Mouse (Mus musculus): ENCODE measurements around the gene Trim7. TPM values are rescaled to one million over a fixed set of nuclear protein-coding genes. Genes with fewer than 3 reads are reported as not detected.
A peak's percentile ranks its signal among the peaks of the same experiment; 100 is the strongest.
"Not testable (repeated sequence)": the region's sequence is repeated elsewhere in the genome, so short reads cannot be mapped to it uniquely, and the experiment has no call there.

Gene Trim7
- polyA plus RNA-seq, 1 experiment from 2014 or later = 0.51 TPM

DNA sequence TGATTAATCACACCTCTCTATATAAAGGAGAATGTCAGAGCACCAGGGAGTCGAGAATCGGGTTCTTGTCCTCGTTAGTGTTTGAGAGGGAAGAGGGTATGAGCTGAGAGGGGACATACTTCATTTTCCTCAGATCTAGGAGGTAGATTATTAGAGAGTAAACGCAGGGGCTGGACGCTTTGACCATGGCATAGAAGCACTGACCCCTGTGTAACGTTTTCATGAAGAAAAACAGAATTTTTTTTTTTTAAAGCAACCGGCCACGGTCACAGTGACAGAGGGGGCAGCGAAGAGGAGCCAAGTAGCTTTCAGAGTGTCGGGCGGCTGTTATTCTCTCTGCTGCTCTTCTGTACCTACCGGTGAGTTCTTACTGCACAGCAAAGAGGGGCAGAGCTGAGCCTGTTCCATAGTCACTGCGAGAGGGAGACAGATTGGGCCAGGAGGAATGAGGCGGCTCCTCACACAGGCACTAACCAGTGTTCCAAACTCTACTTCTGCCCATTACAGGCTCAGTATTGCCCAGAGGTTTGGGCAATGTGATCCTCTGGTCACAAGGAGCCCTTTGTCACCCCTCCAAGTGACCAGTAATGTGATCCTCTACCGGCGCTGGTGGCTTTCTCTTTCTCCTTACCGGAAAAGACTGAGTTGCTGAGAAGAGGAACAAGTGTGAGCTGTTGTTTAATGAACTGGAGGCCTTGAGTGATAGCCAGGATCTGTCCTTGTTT lies 46.0 kb downstream of the Trim7 start:
- DNase-seq (ENCODE audit: low spot score) = no peak
- peaks cover 3% of the 10 kb centered on the region; the same call in 1 of the 2 replicates for H3K4me1 ChIP-seq (replicated peaks; ENCODE audit: control insufficient read depth, insufficient read depth, low read length)
- WGBS = 11% methylated on average over 17 of the region's 17 CpGs
- no peaks in the 10 kb centered on the region for H3K36me3 ChIP-seq (ENCODE audit: control insufficient read depth, insufficient read depth, low read length)
- peak overlapping the region; percentile 62; the same call in 1 of the 2 replicates for H3K9ac ChIP-seq (ENCODE audit: low read length)
- no peaks in the 10 kb centered on the region for H3K9me3 ChIP-seq (ENCODE audit: control insufficient read depth, low read length)
- peak overlapping the region; percentile 65 for H3K4me2 ChIP-seq (ENCODE audit: low read depth, low read length, severe bottlenecking)
- ATAC-seq (replicated peaks; ENCODE audit: low FRiP score) = no peak
- H3K27ac ChIP-seq (ENCODE audit: low read depth, low read length) = no peak overlapping the region
- peak overlapping the region; percentile 36 for H3K4me3 ChIP-seq (ENCODE audit: low read depth, low read length)
- no peaks in the 10 kb centered on the region for H3K27me3 ChIP-seq (ENCODE audit: control insufficient read depth, insufficient read depth, low read length)

DNA sequence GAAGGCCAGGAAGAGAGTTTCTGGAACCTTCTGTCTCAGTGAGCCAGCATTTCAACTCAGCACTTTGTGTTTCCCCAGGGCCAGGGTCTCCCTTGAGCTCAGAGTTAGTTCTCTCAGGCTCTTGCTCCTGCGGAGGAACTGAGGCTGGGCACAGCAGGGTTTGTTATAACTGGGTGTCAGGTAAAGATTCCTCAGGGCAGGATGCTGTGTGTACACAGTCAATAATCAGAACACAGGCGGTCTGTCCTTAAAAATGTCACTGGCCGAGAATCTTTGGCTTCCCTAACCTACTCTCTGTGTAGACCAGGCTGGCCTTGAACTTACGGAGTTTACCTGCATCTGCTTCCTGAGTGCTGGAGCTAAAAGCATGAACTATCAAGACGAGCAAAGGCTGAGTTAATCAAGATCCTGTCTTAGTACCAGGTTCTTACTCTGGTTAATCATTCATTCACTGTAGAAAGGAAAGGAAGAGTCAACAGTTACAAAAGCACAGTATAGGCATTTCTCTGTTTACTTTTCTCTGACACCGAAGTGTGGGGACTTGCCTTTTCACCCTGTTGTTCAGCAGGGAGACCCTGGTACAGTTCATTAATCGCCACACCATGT lies 46.9 kb downstream of the Trim7 start:
- H3K36me3 ChIP-seq (ENCODE audit: control insufficient read depth, insufficient read depth, low read length) = no peaks in the 10 kb centered on the region
- no peak overlapping the region for H3K27ac ChIP-seq (ENCODE audit: low read depth, low read length)
- H3K4me2 ChIP-seq (ENCODE audit: low read depth, low read length, severe bottlenecking) = no peak overlapping the region
- H3K9ac ChIP-seq (ENCODE audit: low read length) = no peak overlapping the region
- peaks cover 3% of the 10 kb centered on the region; the same call in 1 of the 2 replicates for H3K4me1 ChIP-seq (replicated peaks; ENCODE audit: control insufficient read depth, insufficient read depth, low read length)
- H3K27me3 ChIP-seq (ENCODE audit: control insufficient read depth, insufficient read depth, low read length) = no peaks in the 10 kb centered on the region
- H3K9me3 ChIP-seq (ENCODE audit: control insufficient read depth, low read length) = no peaks in the 10 kb centered on the region
- ATAC-seq (replicated peaks; ENCODE audit: low FRiP score) = no peak
- no peak overlapping the region for H3K4me3 ChIP-seq (ENCODE audit: low read depth, low read length)
- whole genome bisulfite sequencing = 80% methylated on average over 7 of the region's 7 CpGs
- DNase-seq (ENCODE audit: low spot score) = no peak

- WGBS = 74% methylated on average over 10 of the region's 10 CpGs
These were observed 47.8 kb downstream of the Trim7 start for GRCm38 (mm10) chr11:48873591-48874290.

DNA sequence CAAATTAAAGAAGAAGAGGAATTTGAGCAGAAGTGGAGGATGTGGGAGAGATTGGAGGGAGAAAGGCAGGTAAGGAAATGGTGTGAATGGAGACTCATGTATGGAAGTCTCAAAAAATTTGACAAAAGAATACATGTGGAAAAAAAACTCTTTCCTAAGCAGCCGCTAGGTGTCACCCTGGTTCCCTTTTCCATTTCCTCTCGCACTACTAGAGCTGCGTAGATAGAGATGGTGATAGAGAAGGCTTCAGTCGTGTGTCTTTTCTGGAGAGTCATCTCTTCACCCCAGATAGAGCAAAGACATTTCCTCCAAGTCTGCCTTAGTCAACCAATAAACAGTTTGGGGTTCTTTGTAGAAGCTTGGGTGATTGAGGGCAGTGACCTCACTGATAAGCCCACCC lies 48.5 kb downstream of the Trim7 start:
- ATAC-seq (replicated peaks; ENCODE audit: low FRiP score) (0 out of 2 replicates have a peak, but pooled peaks have one; percentile 54), DNase-seq (ENCODE audit: low spot score) (peak; percentile 69)
- H3K27me3 ChIP-seq (ENCODE audit: control insufficient read depth, insufficient read depth, low read length) = no peaks in the 10 kb centered on the region
- no peaks in the 10 kb centered on the region for H3K9me3 ChIP-seq (ENCODE audit: control insufficient read depth, low read length)
- WGBS = 0% methylated on average over 4 of the region's 4 CpGs
- H3K27ac ChIP-seq (ENCODE audit: low read depth, low read length) = no peak overlapping the region
- H3K4me2 ChIP-seq (ENCODE audit: low read depth, low read length, severe bottlenecking) = no peak overlapping the region
- no peak overlapping the region for H3K4me3 ChIP-seq (ENCODE audit: low read depth, low read length)
- H3K9ac ChIP-seq (ENCODE audit: low read length) = no peak overlapping the region
- no peaks in the 10 kb centered on the region for H3K36me3 ChIP-seq (ENCODE audit: control insufficient read depth, insufficient read depth, low read length)
- peaks cover 3% of the 10 kb centered on the region; the same call in 1 of the 2 replicates for H3K4me1 ChIP-seq (replicated peaks; ENCODE audit: control insufficient read depth, insufficient read depth, low read length)

More at GRCm38 (mm10) chr11:48873591-48874290, 47.8 kb downstream of the Trim7 start:
- H3K4me1 ChIP-seq (replicated peaks; ENCODE audit: control insufficient read depth, insufficient read depth, low read length) = peaks cover 3% of the 10 kb centered on the region; the same call in 1 of the 2 replicates
- H3K9me3 ChIP-seq (ENCODE audit: control insufficient read depth, low read length) = no peaks in the 10 kb centered on the region
- no peak overlapping the region for H3K4me2 ChIP-seq (ENCODE audit: low read depth, low read length, severe bottlenecking)
- H3K27me3 ChIP-seq (ENCODE audit: control insufficient read depth, insufficient read depth, low read length) = no peaks in the 10 kb centered on the region
- ATAC-seq (replicated peaks; ENCODE audit: low FRiP score) (no peak), DNase-seq (ENCODE audit: low spot score) (peak; percentile 49)
- H3K4me3 ChIP-seq (ENCODE audit: low read depth, low read length) = no peak overlapping the region
- no peak overlapping the region for H3K27ac ChIP-seq (ENCODE audit: low read depth, low read length)
- no peaks in the 10 kb centered on the region for H3K36me3 ChIP-seq (ENCODE audit: control insufficient read depth, insufficient read depth, low read length)
- no peak overlapping the region for H3K9ac ChIP-seq (ENCODE audit: low read length)

DNA sequence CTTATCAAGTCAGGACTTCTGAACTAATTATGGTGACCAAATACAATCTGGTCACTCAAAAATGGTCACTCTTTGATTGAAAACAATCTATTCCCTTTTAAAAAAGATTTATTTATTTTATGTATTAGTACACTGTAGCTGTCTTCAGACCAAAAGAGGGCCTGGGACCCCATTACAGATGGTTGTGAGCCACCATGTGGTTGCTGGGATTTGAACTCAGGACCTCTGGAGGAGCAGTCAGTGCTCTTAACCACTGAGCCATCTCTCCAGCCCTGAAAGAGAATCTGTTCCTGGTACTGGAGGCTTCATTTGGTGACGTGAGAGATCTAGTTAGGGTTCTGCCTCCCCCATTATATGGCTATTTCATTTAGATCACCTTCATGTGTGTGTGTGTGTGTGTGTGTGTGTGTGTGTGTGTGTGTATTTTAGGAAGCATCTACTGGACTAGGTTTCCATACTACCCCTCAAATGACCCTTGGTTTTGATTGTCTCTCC lies 49.5 kb downstream of the Trim7 start:
- ATAC-seq (replicated peaks; ENCODE audit: low FRiP score); H3K27ac ChIP-seq (ENCODE audit: low read depth, low read length); H3K27me3 ChIP-seq (ENCODE audit: control insufficient read depth, insufficient read depth, low read length); H3K4me1 ChIP-seq (replicated peaks; ENCODE audit: control insufficient read depth, insufficient read depth, low read length); H3K36me3 ChIP-seq (ENCODE audit: control insufficient read depth, insufficient read depth, low read length); H3K9me3 ChIP-seq (ENCODE audit: control insufficient read depth, low read length); H3K4me2 ChIP-seq (ENCODE audit: low read depth, low read length, severe bottlenecking); H3K9ac ChIP-seq (ENCODE audit: low read length); DNase-seq (ENCODE audit: low spot score); H3K4me3 ChIP-seq (ENCODE audit: low read depth, low read length): not testable (repeated sequence)
- WGBS = 79% methylated on average over 1 of the region's 1 CpGs

- Histone ChIP-seq H3K9ac (ENCODE audit: low read length) (no peak overlapping the region), H3K9me3 (ENCODE audit: control insufficient read depth, low read length) (no peaks in the 10 kb centered on the region), H3K36me3 (ENCODE audit: control insufficient read depth, insufficient read depth, low read length) (no peaks in the 10 kb centered on the region), H3K4me3 (ENCODE audit: low read depth, low read length) (no peak overlapping the region), H3K27ac (ENCODE audit: low read depth, low read length) (no peak overlapping the region), H3K4me1 (replicated peaks; ENCODE audit: control insufficient read depth, insufficient read depth, low read length) (peaks cover 3% of the 10 kb centered on the region; the same call in 1 of the 2 replicates), H3K27me3 (ENCODE audit: control insufficient read depth, insufficient read depth, low read length) (no peaks in the 10 kb centered on the region), H3K4me2 (ENCODE audit: low read depth, low read length, severe bottlenecking) (no peak overlapping the region)
- 100% methylated on average over 1 of the region's 1 CpGs for WGBS
- DNase-seq (ENCODE audit: low spot score) = no peak
- no peak for ATAC-seq (replicated peaks; ENCODE audit: low FRiP score)
These were observed 50.7 kb downstream of the Trim7 start for GRCm38 (mm10) chr11:48876680-48877079.

GRCm38 (mm10) chr11:48898812-48899431 lies 73.0 kb downstream of the Trim7 start:
- ATAC-seq (replicated peaks; ENCODE audit: low FRiP score) (no peak), DNase-seq (ENCODE audit: low spot score) (no peak)
- Histone ChIP-seq H3K27ac (ENCODE audit: low read depth, low read length) (no peak overlapping the region), H3K9ac (ENCODE audit: low read length) (no peak overlapping the region), H3K4me1 (replicated peaks; ENCODE audit: control insufficient read depth, insufficient read depth, low read length) (no peaks in the 10 kb centered on the region), H3K36me3 (ENCODE audit: control insufficient read depth, insufficient read depth, low read length) (no peaks in the 10 kb centered on the region), H3K27me3 (ENCODE audit: control insufficient read depth, insufficient read depth, low read length) (no peaks in the 10 kb centered on the region), H3K4me3 (ENCODE audit: low read depth, low read length) (no peak overlapping the region), H3K9me3 (ENCODE audit: control insufficient read depth, low read length) (no peaks in the 10 kb centered on the region), H3K4me2 (ENCODE audit: low read depth, low read length, severe bottlenecking) (no peak overlapping the region)
- WGBS = 78% methylated on average over 2 of the region's 2 CpGs
